Mouse (Mus musculus) mesoderm, embryonic 11.5 days (tissue): ENCODE data around the gene Rxra.

Experiments used
- DNase-seq: peaks from one replicate; pipeline ENCODE4 v3.0.0-alpha.2; 2012; ENCODE audit warnings: low read depth, low spot score

Rxra gene

DNA sequence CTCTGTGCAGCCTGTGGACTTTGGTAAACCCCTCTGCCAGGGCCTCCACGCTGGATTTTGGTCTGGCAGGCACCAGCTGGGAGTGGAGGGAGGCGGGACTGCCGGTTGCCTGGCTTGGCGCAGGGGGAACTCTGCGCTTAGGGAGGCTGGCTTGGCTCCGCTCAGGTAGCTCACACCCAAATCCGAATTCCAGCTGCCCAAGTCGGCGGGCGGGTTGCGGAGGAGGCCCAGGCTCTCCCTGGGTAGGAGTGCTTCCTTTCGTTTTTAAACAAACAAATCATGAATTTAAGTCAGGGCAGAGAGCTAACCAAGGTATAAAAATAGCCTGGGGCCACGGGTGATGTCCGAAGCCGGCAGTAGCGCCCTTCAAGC lies at the start of gene Rxra:
Gene Rxra (plus strand): TSS at position 335 of the 372 bp plus-strand sequence.
- peak; percentile 43 for DNase-seq

DNA sequence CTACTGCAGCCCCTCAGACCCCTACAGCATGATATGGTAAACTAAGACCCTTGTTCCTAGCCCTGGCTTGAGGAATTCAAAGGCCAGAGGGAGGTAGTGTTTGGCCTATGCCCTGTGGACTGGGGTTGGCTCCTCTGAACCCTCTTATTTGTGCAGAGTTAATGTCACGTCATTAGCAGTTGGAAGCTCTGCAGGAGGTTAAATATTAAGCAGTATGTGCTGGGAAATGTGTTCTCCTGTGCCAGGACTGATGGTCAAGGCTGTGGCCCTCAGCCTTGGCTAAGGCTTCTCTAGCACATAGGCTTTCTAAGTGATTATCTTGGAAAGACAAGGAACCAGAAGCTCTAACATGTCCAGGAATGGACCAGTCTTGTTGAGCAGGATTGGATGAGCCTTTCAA lies 49.6 kb upstream of the Rxra start:
- DNase-seq = no peak

DNA sequence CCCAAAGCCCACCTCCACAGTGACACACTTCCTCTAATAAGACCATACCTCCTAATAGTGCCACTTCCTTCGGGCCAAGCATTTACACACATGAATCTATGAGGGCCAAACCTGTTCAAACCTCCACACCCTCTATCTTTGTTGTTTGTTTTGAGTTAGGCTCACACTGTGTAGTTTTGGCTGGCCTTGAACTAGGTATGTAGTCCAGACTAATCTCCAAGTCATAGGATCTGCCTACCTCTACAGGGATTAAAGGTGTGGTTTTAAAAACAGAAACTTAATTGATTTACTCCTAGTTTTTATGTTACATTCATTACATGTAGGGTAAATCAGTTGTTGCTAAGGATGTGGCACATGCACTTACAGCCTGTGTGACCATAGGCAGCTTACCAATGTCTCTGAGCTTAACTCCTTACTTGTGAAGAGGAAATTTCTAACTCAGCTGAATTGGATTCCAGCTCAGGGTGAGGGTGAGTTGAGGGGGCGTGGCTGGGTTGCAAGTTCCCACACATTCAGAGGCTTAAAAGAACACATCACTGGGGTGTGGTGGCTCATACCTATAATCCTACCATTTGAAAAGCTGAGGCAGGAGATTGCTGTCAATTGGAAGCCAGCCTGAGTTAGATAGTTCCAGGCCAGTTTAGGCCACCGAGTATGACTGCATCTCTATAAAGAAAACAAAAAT lies 45.5 kb upstream of the Rxra start:
- DNase-seq = no peak

DNA sequence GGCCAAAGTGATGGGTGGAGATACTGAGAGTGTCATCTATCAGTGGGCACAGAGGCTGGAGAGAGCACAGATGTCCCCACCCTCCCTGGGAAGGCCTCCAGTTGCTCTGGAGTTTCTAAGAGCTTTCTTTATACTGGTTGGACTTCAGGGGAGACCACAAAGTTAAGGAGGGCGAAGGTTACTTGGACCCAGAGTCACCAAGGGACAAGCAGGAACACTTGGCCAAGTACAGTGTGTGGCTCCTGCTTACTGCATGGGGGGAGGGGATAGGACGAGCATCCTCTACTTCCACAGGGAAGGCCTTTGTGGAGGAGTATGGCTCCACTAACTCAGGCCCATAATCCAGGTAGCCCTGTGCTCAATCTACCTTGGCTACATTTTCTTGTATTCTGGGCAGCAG lies 42.8 kb upstream of the Rxra start:
- DNase-seq = no peak

DNA sequence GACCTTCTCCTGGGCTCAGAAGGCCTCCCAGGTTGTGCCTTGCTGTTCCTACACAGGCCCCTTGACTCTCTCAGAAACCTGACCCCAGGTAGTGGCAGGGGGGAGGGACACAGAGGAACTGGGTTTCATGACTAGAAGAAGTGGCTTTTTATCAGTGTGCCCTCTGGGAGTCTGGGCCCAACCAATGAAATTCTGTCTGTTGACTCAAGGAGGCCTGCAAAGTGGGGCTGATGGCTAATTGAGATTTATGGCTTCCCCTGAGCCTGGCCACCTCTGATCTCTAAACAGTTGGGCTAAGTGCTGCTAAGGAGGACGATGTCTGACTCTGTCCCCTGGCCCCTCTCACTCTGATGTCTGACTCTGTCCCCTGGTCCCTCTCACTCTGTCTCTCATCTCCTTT lies 42.2 kb upstream of the Rxra start:
- DNase-seq = peak; percentile 73

DNA sequence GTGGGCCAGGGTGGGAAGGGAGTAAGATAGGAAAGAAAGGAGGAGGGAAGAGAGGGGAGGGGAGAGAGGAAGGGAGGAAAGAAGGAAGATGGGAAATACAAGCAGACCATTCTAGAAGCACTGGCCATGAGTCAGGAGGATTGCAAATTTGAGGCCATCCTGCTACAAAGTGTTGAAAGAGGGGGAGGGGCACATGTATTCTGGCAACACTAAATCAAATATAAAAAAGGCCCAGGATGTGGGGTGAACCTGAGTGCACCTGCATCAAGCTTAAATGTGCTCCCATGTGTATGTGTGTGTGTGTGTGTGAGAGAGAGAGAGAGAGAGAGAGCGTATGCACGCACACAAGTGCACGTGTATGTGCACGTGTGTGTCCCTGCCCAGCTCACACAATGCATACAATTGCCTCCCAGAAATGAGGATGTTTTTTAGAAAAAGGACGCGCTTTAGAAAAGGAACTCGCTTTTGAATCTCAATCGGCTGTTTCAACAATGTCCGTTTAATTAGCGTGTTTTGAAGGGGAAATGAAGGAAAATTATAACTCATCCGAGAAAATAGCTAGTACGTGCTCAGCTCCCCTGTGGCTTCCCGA lies 41.0 kb upstream of the Rxra start:
- no peak for DNase-seq

DNA sequence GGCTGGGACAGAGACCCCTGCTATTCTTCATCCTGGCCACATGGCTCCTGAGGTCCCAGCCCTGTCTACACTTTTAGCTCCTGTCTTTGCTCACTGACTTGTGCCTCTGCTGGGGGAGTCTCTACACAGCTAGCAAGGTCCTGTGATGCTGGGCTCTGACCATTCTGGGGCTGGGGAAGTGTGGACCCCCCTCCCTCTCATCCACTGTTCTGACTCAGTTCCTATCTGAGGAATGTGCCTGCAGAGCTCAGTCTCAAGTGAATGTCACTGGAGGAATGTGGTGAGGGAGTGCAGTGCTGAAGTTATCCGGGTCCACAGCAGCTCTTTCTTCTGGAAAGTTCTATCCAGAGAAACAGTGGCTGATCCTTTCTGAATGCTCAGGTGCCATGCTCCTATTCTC lies 39.4 kb upstream of the Rxra start:
- DNase-seq = no peak

DNA sequence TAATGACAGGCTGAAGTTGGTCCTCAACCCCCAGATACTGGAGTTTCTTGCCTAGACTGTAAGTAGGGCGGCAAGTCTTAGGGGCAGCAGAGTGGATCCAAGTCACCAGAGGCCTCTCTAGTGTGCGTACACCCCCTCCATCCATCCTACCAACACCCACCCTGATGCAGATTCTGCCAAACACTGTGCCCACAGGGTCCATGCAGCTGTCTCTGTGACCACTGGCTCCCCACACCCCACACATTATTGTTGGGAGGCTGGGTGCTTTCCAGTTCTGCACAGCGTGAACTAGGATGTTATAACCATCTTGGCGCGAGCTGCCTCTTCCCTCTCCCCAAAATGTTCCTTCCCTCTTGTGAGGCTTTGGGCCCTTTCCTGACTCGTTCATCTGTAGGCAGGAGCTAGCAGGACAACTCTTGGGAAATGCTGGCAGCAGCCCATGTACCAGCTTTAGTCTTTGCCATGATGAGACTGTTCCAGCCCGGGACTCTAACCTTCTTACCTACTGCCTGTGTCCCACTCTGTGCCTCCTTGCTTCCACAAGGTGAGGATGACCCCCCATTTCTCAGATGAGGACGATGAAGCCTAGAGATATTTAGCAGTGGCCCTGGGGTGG lies 38.9 kb upstream of the Rxra start:
- DNase-seq = no peak

DNA sequence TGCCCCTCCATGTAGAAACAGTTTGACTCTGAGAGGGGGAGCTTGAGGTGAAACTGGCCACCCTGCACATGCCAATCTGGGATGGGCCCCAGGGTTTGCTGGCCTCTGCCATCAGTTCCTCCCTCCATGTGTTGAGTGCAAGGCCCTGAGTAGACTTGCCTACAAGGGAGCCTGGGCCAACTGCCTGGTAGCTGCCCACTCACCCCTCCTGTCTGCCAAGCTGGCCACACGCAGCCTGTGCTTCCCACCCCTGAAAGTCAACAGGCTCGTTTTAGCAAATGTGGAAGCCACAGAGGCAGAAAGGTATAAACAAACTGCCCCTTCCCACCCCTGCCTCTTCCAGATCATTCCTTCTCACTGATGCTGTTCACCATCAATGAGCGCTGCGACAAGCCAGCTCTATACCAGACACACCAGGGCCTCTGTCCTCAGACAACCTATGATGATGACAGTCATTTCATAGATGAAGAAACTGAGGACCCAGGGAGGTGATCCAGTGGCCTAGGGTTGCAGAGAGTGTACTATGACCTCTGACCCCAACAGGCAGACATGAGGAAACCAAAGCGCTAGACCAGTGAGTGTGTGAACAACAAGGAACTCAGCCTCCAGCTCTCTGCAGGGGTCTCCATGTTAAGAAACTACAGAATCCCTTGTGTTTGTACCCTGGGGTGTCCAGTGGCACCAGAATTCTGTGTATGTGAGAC lies 36.5 kb upstream of the Rxra start:
- no peak for DNase-seq

DNA sequence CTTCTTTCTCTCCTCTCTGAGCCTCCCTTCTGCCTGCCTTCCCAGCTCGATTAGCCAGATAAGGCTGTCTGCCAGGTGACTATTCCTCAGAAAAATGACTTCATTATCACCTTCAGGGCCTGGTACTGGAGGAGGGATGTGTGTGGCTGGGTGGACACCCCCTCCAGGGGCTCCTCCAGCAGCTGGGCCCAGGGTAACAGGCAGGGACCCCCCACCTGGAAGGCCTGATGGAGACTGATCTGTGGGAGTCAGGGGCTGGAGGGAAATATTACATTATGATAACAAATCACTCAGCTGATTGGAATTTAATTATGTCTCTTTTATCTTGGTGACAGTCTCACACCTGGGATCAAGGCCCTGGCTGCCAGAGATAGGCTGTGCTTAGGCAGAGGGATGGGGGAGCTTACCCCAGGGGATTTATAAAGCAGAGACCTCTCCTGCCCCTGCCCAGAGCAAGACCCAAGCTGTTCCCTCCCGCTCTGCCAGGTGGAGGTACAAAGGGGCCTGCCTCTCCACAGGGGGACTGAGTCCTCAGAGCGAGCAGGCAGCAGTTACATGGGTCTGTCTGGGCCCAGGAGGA lies 35.2 kb upstream of the Rxra start:
- DNase-seq = peak; percentile 40

DNA sequence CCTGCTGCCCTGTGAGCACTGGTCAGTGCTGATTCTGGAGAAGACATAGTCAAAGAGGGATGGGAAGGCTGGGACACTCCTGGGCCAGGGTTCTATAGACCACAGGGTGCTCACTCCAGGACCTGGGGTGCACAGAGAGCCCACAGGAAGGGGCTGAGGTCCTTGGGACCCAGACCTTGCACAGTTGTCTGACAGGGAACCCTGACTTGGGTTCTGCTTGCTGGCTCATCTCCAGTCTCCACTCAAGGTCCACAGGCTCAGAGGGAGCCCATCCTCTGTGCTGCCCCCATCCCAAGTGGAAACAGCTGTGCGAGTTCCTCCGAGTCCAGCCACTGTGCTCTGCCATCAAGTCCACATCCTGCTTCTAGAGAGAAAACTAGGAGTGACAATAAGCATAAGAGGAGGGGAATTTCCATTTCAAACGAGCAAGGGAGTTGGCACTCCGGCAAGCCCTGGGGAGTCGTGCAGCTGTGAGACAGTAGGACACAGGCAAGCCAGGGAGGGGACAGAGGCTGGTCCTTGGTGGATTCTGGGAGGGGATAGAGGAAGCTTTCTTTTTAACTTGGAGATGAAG lies 31.6 kb upstream of the Rxra start:
- no peak for DNase-seq

DNA sequence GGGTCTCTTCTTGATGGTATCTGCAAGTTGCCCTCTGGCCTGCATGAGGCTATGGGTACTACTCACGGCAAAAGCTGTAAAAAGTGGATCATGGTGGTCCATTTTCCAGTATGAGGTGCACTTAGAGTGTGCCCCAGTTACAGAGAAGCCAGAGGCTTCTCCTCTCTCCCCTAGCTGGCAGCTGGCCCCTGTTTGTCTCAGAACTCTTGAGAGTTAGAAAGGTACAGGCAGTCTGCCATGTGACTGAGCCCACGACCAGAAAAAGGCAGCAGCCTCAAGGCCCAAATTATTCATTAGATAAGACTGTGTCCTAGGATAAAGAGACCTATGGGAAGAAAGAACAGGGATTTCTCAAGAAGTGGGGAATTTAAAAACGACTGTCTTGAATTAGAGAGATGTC lies 30.8 kb upstream of the Rxra start:
- no peak for DNase-seq

DNA sequence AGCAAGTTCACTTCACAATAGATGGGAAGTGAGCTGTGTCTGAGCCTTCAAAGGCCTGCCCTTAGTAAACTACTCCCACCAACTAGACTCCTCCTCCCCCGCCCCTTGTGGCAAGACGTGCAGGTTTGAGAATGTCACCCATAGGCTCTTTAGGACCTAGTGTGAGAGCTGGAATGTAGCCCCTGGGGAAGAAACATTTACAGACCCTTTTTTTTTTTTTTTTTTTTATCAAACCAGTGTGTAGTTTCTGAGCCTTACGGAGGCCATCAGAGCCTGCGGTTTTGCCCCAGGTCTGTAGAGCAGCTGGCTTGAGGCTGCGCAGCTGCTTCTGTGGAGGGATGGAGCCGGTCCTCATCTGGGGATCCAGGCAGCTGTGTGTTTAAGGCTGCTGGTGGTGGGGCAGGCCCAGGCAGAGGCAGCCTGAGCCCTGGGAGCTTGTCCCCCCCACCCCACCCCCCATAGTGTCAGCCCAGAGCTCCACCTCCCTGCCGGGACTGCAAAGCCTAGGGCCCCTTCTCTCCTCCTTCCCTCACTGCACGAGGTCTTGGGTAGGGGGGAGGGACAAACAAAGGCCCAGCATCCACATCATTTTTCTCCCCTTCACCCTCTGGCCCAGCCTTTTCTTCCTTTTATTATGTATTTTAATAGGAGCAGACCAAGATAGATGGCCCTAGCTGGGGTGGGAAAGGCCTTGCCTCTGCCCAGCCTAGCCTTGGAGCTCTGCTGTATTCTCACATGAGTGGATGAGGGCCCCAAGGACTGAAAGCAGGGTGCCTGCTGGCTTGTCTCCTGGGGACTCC lies 26.2 kb upstream of the Rxra start:
- DNase-seq = peak; percentile 71

DNA sequence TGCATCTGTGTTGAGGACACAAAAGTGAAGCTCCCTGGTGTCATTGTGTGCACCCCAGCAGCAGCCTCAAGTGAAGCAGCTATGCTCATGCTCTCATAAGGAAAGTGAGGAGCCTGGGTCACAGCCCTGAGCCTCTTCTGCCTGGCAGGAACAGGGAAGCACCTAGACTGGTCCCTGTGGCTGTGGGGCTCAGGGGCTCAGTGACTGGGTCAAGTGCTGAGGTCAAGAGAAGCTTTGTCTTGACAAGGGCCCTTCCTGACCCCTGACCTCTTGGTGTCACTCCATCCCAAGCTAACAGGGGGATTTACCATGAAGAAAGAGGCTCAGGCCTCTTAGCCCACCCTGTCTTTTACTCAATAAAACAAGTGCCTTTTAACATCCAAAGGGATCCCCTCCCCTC lies 25.2 kb upstream of the Rxra start:
- DNase-seq = no peak

DNA sequence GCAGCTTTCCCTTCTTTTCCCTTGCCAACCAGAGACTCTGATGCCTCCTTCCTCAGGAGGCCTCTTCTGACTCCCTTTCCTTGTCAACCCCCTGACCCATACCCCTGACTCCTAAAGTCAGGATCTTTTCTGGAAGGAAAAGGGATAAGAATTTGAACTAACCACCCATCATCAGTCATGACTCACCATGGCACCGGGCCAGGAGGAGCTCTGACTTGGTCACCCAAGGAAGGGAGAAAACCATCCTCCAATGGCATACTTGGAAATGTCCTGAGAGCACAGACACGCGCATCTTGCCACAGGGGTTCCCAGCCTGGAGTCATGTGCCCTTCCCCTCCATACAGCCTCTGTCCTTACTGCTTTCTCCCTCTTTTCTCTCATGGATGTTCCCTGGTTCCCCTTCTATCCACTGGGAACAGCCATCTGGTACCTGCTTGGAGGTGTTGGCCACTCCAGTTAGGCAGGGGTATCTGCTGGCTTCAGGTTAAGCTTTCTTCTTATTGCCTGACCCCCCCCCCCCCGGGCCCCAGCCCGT lies 22.7 kb upstream of the Rxra start:
- no peak for DNase-seq

DNA sequence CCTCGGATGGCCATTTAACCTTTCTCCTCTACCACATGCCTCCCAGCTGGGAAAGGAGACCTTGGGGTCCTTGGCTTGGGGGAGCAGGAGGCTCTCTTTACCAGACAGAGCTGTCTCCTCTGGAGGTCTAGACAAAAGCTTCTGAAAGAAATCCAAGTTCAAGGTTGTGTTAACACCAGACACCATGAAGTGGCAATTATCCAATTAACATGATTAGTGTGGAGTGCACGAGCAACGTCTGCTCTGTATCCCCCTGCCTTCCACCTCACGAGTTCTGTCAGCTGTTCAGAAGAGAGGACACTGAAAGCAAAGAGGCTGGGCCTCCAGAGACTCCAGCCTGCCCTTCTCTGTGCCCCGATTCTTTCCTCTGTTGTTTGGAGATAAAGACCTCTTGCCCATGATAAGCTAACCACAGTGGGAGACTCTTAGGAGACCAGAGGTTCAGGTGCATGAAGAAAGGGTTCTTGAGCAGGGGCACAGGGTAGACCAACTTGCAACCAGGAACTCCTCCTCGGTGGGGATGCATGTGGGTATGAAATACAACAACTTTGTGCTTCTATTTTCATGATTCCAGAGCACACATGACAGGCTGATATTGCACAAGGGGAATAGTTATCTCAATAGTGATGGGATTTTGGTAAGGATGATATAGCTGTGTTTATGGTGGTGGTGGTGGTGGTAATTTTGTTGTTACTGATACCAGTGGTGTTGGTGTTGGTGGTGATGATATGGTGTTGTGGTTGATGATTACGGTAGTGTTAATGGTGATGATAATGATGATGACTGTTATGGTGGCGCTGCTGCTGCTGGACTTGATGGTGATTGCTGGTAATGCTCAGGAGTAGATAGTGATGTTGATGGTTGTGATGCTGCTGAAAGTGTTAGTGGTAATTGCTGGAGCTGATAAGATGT lies 21.7 kb upstream of the Rxra start:
- no peak for DNase-seq

DNA sequence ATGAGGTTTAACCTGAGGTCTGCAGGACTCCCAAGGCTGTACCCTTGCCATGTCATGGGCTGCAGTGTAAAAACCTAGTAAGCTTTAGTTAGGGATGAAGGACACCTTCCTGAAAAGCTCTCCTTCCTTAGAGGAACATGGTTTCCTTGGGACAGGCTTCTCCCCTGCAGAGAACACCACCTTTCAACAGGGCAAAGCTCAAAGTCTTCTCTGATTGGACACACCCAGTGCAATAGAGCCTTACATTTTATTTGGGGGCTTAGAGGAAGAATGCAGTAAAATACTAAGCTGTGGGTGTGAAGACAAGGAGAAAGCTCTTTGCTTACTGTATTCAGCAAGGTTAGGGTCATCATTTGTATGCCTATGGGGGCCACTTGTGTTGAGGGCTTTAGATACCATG lies 19.7 kb upstream of the Rxra start:
- DNase-seq = no peak

DNA sequence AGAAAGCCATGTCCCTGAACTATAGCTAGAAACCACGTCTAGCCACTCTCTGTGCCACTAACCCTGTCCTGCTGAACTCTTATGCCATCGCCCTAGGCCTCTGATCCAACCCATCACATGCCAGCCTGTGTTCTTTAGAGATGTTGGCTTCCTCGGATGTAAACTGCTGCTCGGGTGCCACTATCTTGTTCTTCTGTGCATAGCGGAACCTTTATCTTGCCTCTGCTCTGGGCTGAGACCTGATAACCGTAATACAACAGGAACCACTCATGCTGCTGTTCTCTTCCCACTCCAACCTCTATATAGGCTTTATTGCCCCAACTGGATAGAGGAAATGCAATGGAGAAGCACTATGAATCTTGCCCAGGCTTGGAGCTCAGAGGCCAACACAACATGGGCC lies 11.0 kb upstream of the Rxra start:
- no peak for DNase-seq

DNA sequence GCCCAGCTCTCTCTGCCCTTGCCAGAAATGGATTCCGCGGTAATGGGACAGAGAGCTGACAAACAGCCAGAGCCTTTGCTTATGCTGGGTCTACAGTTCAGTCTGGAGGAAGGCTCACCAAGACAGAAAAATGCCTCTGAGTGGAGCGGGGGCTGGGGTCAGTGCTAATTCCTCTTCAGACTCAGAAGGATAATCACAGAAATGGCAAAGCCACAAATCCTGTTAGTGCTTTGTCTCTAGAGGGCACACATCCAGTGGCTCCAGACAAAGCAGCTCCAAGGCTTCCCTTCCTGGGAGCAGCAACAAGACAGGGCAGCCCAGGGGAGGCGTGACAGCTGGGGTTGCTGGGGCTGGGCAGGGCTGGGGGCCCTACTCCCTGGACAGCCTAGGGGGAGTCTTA lies 9.5 kb upstream of the Rxra start:
- no peak for DNase-seq

DNA sequence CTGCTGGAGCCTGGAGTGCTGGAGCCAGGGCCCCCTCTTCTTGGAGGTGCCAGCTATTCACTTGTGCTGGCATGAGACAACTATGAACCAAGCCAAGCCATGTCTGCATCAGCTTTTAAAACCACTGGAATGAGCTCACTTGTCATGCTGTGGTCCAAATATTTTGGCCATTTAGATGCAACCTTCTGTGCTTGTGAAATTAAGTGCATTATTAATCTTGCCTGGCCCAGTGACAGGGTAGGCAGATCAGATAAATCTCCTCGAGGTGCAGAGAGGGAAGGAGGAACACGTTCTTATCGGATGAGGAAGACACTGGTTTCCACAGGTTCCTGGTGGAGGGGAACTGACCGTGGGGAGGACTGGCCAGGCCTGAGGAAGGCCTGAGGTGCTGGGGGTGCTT lies 8.6 kb upstream of the Rxra start:
- DNase-seq = no peak
